Mouse (Mus musculus) adrenal gland, adult 8-10 months (tissue): ENCODE data around the gene Dennd1a. TPM values are rescaled to one million over a fixed set of nuclear protein-coding genes. Genes with fewer than 3 reads are reported as not detected.

Experiments
- DNase-seq: peaks from one replicate; pipeline ENCODE4 v3.0.0; 2022
- total RNA-seq, 4 experiments: library from RNA; stranded (reverse); gene quantifications; 2 replicates each; pipeline ENCODE4 v1.2.4; 2022

Dennd1a gene
- total RNA-seq, 4 experiments from 2014 or later = 27.9 to 41.0 (median 32.3) TPM

DNA sequence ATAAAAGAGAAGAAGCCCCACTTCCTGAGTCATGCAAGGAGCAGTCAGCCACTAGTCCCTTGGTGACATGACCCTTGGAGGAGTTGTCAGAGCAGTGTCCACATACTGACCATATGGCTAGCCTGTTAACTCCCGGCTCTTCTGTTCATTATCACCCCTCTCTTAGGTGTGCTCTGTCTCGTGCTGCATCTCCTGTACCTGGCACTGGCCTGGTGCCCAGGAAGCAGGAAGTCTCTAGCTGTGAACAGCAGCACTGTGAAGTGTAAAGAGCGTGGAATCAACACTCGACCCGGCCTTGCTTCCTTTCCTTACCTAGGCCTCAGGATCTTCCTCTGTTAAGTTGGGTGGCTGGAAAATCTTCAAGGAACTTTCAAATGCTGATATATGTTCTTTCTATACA, 419.8 kb downstream of the Dennd1a start:
- no peak for DNase-seq

DNA sequence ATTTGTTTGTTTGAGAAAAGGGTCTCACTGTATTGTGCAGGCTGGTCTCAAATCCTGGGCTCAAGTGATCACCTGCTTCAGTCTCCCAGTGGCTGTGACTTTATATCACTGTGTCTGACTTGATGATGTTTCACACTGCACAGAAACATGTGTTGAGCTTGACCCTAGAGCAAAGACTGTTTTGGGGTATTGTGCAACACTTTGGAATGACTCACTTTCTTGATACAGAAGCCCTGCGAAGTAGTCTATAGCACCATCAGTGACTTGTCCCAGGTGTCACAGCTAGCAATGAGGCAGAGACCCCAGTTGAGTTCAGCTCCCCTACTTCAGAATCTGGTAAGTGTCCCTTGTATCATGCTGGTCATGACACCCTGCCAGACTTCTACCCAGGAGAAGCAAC, 429.7 kb downstream of the Dennd1a start:
- DNase-seq = no peak

DNA sequence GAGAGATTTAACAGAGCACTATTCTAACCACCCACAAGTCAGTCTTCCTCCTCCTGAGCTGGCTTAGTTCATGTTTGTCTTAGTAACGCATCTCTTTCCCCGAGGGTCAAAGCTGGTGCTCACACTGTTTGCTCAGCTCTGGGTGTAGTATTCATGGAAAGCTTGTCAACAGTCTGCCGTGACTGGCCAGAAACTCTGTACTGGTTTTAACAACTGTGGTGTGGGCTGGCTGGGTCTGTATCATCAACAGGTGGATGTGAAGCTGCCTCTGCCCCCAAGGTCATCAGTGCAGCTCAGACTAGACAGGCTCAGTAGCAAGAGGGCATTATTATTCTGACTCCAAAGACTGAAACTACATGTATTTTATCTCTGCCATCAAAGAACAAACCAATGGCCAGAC, 430.2 kb downstream of the Dennd1a start:
- no peak for DNase-seq

DNA sequence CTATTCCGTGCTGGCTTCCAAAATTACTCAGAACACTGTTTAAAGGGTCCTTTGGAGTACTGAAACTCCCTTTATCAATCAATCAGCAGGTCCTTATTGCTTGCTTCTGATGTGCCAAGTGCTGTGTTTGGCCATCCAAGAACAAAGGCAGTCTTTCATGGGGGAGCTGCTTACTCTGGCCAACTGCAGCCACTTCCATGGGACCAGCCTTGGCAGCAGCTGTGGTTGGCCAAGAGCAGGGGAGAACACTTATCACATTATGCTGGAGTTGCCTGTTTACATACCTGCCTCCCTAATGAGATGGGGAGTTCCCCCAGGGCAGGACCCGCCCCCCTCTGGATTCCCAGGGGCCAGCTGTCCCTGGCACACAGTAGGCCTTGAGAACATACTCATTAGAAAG, 432.0 kb downstream of the Dennd1a start:
- no peak for DNase-seq

DNA sequence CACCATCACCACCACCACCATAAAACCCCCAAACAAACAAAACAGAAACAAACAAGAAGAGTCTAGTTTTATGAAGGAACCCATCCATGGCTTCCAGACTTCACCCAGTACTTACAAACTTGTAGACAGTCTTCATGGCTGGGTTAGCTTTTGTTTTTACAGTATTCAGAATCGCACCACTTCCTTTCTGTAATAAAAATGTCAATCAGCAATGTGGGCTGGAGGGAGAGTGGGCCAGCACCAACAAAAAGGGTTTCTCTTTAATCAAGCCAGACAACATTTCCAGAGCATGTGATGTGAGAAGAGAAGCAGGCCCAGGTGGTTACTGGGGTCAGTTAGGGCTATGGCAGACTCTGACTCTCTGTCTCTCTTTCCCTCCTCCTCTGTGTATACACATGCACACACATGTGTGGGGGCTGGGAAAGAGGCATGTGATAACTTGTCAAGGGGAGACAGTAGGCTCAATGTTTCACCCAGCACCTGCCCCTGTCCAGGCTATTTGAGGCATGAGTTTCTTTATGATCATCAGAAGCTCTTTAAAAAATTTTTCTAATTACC, 433.2 kb downstream of the Dennd1a start:
- DNase-seq = no peak

DNA sequence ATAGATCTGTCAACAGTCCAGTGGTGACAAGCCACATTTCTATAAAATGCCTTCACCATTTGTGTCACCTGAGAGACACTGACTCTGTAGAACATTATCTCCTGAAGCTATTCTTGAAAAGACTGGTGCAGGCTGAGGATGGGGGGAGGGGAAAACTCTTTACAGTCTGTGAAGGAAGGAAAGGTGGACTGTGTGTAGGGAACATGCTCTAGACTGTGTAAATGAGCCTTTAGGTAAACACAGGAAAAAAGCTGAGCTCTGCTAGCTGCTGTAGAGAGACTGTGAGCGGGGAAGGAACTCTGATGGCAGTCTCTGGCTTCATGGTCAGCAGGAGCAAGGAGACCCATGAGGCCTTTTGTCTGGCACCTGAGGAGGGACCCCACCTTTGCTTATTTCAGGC, 436.6 kb downstream of the Dennd1a start:
- DNase-seq = no peak

DNA sequence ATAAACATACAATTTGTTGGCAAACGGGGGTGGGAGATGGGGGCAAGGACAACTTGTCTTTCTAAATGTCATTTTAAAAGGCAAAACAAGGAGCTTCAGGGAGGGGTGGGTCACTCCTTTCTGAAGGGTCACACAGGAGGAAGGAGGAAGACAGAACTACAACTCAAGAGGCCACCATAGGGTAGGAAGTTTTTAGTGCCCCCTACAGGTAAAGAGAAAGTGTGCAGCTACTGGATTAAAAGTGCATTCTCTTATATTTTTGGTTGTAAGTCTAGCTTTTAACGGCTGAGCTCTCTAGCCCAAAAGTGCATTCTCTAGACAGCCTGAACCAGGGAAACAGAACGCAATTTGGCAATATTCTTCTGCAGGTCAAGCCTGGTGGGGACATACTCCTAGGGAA, 437.8 kb downstream of the Dennd1a start:
- DNase-seq = no peak

DNA sequence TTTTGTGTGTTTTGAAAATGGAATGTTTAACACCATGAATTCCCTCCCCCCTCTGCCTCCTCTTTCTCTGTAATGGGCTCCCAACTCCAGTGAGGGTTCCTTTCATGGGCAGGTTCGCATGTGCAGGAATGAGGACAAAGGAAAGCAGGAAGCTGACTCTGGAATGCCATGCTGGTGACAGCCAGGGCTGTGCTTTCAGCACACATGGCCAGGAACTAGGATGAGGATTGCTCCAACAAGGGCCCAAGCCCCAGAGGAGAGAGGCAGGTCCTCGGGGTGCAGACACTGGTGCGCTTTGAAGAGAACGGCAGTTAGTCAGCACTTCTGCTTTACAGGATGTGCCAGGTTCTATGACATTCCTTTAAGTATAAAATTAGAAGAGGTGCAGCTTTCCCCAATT, 444.5 kb downstream of the Dennd1a start:
- DNase-seq = no peak

DNA sequence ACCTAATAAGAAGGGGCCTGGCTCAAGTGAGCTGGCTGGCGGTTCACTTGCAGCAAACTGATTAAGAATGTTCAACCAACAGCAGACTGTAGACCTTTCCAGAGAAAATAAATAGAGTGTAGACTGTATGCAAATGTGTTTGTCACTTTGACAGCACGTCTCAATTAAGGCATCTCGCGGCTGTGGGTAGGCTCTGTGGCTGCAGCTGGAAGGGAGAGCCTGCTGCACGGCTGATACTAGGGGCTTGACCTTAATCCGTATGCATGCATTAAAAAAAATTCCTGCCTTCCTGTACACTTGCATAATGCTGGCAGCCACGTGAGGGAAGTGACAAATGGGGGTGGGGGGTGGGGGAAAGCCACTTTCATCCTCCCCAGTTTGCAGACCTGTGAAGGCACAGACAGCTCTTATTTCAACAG, 445.0 kb downstream of the Dennd1a start:
- no peak for DNase-seq

DNA sequence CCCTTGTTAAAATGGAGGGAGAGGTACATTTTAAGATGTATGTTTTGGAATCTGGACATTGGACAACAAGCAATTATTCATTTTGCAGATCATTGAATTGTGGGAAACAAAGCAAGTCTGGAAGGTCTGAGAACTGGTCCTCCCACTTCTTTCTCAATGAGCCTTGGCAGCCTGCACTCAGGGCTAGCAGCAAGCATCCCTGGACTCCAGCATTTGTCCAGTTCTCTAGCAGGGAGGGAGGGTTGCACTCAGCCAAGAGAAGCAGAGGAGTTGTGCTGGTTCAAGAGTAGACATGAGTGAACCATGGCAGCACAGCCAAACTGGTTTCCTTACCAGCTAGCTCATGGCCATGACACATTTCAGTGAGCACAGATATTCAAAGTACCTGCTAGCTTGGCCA, 447.3 kb downstream of the Dennd1a start:
- DNase-seq = no peak

DNA sequence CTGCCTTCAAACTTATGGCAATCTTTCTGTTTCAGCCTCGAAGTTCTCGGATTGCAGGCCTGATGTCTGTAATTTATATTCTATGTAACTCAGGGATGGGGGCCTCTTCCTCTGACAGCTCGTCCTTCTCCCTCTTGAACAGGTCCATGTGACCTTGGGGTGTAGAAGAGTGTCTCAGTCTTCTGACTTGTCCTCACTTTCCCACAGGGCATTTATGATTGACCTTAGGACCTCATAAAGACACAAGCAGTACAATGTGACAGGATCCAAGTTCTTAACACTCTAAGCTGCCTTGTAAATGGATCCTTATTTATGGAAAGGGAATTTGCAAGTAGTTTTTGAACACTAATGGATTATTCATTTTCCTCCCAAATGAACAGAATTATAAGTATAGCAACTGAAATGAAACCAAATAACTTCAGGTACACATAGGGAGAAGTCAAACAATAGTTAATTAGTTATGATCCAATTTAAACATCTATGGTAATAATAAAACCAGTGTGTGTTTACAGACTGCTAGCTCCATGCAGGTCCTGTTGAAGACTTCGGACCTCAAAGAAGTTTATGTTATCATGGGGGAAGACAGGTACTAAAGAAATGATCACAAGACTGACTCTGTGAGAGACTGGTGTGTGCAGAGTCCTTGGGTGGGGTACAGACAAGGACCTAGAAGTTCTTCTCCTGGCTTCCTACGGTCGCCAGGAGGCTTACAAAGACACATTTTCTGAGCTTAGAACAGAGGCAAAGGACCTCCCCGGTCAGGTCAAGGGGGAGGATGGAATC, 448.8 kb downstream of the Dennd1a start:
- no peak for DNase-seq

DNA sequence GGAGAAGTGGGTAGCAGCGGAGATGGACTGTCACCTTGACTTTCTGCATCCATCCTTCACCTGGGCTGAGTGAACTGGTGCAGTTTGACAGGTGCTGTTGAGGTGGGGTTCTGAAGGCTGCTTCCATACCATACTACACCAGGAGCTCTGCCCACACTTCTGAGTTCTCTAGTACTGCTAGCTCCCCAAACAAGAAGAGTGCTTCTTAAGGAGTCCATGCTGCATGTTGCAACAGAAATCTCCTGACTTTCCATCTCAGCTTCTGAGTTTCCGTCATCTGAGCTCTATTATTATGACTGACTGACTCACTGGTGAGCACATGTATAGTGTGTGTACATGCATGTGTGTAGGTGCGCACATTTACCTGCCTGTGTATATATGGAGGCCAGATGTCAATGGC, 449.6 kb downstream of the Dennd1a start:
- no peak for DNase-seq

DNA sequence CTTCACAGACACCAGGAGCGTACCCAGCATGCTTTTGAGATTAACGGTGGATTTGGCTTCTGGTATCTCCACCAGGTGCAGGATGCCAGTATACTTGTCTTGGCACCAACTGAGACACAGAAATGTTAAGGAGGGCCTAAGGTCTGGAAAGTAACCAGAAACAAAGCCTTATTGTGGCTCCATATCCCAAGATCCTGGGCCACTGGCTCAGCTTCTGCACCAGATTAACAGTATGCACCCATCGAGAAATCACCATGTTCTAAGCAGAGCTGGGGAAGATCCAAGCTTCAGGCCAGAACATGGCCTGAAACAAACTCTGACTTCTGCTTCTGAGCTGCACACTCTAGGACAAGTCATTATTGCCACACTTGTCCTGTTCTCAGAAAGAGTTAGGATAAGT, 450.3 kb downstream of the Dennd1a start:
- DNase-seq = no peak

DNA sequence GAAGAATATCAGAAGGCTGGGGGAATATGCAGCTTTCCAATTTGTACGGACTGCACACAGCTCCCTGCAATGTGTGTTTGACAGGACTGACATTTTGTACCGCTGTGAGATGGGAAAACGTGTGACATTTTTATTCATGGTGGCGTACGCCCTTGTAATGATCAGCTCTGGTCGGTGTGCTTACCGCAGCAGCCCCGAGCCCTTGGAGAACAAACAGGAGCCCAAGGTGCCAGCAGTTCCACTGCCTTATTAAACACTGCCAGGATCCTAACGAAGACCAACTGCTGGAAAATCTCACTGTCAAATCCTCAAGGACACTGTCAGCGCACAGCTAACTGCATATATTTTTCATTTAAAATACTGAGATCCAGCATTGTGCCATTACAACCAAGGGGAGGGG, 454.9 kb downstream of the Dennd1a start:
- no peak for DNase-seq

DNA sequence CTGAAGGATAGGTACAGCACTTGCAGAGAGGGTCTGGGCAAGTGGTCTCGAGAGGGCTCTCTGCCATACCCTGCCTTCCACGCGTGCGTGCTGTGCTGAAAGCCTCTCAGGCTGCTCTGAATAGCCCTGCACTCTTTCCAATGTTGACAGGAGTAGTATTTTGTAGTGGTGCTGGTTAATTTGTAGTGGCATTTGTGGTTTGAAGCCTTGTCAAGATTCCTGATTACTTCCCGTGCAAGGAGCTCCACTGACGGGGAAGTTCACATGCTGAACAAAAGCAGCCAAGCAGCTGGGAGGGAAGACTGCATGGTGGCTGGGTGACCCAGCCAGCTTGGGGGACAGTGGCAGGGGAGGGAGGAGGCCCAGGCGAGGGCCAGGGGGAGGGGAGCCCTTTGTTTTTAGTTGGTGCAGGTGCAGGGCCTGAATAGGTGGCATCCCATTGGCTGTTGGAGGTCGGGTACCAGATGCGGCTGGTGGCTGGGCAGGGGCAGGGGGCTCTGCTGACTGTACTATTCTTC, 457.4 kb downstream of the Dennd1a start:
- DNase-seq = no peak

DNA sequence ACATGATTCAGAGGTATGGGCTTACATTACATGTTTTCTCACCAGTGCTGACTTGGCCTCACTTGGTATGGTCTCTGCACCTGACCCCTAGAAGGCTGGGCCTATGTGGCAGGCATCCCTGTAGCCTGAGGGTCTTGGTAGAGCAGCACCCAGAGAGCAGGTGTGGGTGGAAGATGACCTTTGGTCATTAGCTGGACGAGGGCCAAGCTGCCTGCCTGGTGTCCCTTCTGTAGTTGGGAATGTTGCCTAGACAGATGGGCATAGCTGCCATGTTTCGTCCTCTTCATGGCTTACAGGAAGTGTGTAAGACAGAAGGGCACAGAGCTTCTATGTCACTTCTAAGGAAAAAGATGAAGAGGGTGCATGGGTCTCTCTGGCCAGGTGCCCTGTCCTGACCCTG, 463.4 kb downstream of the Dennd1a start:
- DNase-seq = no peak

DNA sequence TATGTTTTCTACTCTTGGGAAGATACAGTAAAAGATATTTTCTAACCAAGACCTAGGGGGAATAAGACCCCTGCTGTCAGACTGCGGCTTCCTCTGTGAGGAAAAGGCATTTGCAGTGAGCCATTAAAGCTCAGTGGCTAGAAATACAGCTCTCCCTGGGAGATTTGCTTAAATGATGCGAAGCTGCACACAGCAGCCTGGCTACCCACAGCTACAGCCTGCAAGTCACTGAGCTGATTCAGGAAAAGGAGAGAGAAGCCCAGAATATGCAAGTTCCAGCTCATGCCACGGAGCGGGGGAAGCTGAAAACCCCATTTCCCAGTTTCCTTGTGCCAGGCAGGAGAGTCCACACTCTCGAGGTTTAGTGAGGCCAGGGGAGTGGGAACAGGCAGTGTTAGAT, 465.1 kb downstream of the Dennd1a start:
- no peak for DNase-seq

DNA sequence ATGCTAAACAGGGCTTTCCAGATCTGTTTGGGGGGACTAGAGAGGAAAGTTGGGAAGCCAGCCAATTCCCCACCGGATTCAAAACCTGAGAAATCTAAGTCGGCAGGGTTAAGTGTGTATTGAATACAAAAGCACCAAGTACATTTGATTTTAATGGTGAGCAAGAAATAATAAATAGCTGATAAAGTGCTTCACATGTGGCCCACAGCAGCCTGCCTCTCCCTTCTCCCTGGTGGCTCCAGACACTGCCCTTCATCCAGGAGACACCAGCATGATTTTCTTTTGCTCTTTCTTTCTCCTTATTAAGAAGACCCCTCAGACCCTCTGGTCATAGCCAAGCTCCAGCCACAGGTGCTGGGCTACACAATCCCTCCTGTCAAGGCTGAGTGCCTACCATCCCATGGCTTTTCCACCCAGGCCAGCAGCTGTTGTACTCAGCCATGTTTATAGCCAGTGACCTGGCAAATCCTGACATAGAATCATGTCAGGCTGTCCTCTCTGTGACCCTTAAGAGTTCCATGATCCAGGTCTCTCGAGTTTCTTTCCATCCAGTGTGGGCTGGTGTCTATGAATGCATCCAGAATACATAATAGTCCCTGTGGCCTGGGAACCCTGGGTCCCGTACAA, 467.6 kb downstream of the Dennd1a start:
- no peak for DNase-seq

DNA sequence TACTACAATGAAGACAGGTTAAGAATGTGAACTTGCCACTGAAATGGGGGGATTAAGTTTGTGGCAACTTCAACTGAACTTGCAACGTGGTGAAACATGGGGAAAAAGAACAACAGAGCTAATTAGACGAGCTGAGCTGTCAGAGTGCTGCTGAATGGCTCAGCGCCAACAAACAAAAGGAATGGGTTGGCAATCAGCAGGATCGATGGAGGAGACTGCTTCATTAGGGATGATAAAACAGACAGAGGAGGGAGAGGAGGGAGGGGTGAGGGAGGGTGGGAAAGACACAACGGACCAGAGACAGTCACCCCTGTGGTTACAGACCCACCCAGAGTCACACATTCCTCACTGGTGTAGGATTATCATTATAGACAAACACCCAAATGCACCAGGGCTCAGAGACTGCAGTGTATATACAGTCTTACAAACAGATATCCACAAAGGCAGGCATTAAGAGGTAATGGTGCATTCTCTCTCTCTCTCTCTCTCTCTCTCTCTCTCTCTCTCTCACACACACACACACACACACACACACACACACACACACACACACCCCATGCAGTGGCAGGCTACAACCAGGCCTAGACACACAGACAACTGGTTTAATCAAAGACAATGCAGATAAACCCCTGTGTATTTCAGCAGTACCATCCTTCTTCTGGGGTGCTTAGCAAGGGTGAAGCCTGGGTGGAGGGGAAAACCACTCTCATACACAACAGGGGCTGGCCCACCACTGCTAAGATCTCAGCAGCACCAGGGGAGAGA, 468.2 kb downstream of the Dennd1a start:
- no peak for DNase-seq

DNA sequence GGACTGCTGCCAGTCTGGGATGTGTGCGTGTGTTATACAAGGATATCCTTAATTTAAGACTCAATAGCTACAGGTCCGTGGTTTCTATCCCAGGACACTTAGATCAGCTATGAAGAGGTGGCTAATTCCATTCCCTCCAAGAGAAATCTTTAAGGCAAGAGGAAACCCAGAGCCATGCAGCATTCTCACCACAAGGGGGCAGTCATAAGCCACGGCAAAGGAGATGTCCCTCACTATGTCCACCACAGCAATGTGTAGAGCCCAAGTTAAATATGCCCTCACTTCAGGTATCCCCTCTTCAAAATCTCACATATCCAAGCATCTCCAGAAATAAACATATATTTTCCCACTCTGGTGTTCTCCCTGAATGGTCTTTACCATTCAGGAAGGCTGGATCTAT, 471.5 kb downstream of the Dennd1a start:
- peak; percentile 39 for DNase-seq

DNA sequence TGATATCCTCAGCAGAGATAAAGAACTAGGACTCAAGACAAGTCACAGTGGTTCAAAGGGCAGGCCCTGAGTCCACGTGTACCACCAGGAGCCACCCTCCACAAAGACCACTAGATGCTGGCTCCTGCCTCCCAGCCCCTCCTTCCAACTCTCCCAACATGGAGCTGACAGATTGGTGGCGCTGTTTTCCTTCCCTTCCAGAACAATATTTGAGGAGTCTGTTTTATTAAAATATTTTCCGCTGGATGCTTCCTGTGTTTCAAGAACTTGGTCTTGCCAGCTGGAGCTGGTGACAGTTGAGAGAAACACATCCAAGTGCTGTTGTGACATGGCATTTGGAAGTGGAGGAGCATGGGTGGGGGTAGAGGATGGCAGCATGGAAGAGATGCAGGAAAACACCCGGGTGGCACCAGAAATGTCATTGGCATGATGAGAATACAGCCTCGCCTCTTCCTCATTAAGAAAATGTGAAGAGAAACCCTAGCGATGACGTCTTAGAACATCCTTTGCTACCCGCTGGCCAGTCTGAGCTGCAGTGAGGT, 472.3 kb downstream of the Dennd1a start:
- no peak for DNase-seq

DNA sequence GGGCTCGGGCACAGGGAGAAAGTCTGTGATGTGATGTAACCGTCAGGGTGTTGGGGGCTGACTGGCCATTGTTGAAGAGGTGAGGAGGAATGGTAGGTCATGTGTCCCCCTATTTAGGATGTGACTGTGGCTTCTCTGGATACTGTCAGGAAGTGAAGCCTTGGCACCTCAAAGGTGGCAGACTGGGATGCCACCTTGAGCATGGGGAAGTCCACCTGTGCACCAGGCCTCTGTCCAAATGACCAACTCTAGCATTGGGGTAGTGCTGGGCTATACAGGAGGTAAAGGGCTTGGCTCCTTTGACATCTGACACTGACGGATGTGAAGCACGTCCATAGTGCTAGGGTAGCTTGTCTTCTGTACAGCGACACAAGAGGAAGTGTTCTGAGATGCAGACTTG, 474.8 kb downstream of the Dennd1a start:
- DNase-seq = no peak

DNA sequence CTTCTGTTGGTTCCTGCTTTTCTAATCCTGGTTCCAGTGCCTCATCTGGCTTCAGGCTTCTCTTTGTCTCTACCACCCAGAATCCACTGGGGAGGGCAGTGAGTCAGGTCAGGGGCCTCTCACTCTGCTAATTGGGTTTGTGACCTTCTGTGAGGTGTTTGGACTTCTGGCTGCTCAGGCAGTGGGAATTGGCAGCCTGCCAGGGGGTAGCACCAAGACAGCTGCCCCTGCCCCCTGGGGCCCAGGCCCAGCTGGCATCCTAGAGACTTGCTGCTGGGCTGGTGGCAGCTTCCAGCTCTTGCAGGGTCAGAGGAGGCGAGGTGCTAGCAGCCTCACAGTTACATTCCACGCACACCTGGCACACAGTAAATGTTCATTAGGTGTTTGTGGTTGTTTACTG, 475.5 kb downstream of the Dennd1a start:
- DNase-seq = no peak
